ENCODE assay signal across 7 mouse cellular contexts in genomic region chrX:59134928-59135361, GRCm38 (mm10).
DNase-seq lines count a peak whose midpoint lies in the region; ATAC-seq and TF ChIP-seq lines count a peak whose summit lies in the region.

No protein-coding gene starts in this region.

- DNase-seq in WW6 (ENCODE audit: low read depth, low spot score), result peak; percentile 26
- peak; percentile 5 for DNase-seq in cerebellum, adult 8-10 months
- DNase-seq in frontal cortex, adult 2 months (ENCODE audit: extremely low spot score in 1 of 2, low spot score in 1 of 2), result peak; percentile 16 to 52
- peak; percentile 78 for DNase-seq in hindbrain, postnatal 0 days (ENCODE audit: low spot score)
- DNase-seq in left cerebral cortex, postnatal 14 days (ENCODE audit: low spot score in 2 of 2), result peak; percentile 52 to 70
- peak; percentile 72 for DNase-seq in midbrain, postnatal 0 days (ENCODE audit: low spot score)

- H3K4me3 ChIP-seq in hindbrain, postnatal 0 days (ENCODE audit: low read length), result peak overlapping the region; percentile 54
- H3K4me3 ChIP-seq in midbrain, postnatal 0 days (ENCODE audit: low read depth, low read length), result peak overlapping the region; percentile 55
- peak overlapping the region; percentile 44 for H3K4me3 ChIP-seq in stomach, embryonic 14.5 days (ENCODE audit: low read depth, low read length)

- peak; percentile 88 for ATAC-seq in hindbrain, postnatal 0 days
- ATAC-seq in midbrain, postnatal 0 days (ENCODE audit: low FRiP score), result peak; percentile 84
- ATAC-seq in stomach, embryonic 14.5 days (ENCODE audit: insufficient number of reproducible peaks, insufficient read depth, low FRiP score, low read depth), result peak; percentile 73

- intact Hi-C loops in left cerebral cortex, postnatal 14 days (cut with DNase I), result loop anchor here (2.0 to 10.0 kb wide), 2 partner anchors 320 to 514 kb away; no protein-coding TSS in a partner anchor

- no peak overlapping the region; the same call in 1 of the 2 replicates for H3K9ac ChIP-seq in hindbrain, postnatal 0 days (replicated peaks; ENCODE audit: low read length)
- H3K9ac ChIP-seq in midbrain, postnatal 0 days (replicated peaks; ENCODE audit: low read length, poor library complexity, severe bottlenecking), result 0 out of 2 replicates have a peak overlapping the region, but pooled peaks have one; percentile 13
- H3K9ac ChIP-seq in stomach, embryonic 14.5 days (replicated peaks; ENCODE audit: low read depth, low read length), result no peak overlapping the region

- H3K9me3 ChIP-seq in hindbrain, postnatal 0 days (ENCODE audit: low read length), result no peaks in the 10 kb centered on the region
- no peaks in the 10 kb centered on the region for H3K9me3 ChIP-seq in midbrain, postnatal 0 days (ENCODE audit: low read length)
- H3K9me3 ChIP-seq in stomach, embryonic 14.5 days (ENCODE audit: control insufficient read depth, low read depth, low read length), result no peaks in the 10 kb centered on the region

- 23% methylated on average over 8 of the region's 8 CpGs for WGBS in hindbrain, postnatal 0 days
- WGBS in midbrain, postnatal 0 days, result 17% methylated on average over 8 of the region's 8 CpGs
- WGBS in stomach, embryonic 14.5 days, result 15% methylated on average over 8 of the region's 8 CpGs

- peak overlapping the region; percentile 61 for H3K4me2 ChIP-seq in hindbrain, postnatal 0 days (ENCODE audit: low read depth, low read length)
- H3K4me2 ChIP-seq in midbrain, postnatal 0 days (ENCODE audit: low read depth, low read length, poor library complexity, severe bottlenecking), result peak overlapping the region; percentile 49
- H3K4me2 ChIP-seq in stomach, embryonic 14.5 days (replicated peaks; ENCODE audit: low read depth, low read length), result peak overlapping the region; percentile 51

- no peak overlapping the region for H3K27ac ChIP-seq in hindbrain, postnatal 0 days
- H3K27ac ChIP-seq in midbrain, postnatal 0 days (ENCODE audit: low read depth, low read length), result no peak overlapping the region
- no peak overlapping the region for H3K27ac ChIP-seq in stomach, embryonic 14.5 days (ENCODE audit: low read length)

- H3K27me3 ChIP-seq in hindbrain, postnatal 0 days (ENCODE audit: insufficient read depth, low read length), result no peaks in the 10 kb centered on the region
- H3K27me3 ChIP-seq in midbrain, postnatal 0 days (ENCODE audit: insufficient read depth, low read length), result no peaks in the 10 kb centered on the region
- no peaks in the 10 kb centered on the region for H3K27me3 ChIP-seq in stomach, embryonic 14.5 days (ENCODE audit: control insufficient read depth, insufficient read depth, low read length)

- H3K4me1 ChIP-seq in hindbrain, postnatal 0 days (ENCODE audit: insufficient read depth, low read length), result no peaks in the 10 kb centered on the region
- no peaks in the 10 kb centered on the region for H3K4me1 ChIP-seq in midbrain, postnatal 0 days (ENCODE audit: insufficient read depth, low read length)
- H3K4me1 ChIP-seq in stomach, embryonic 14.5 days (ENCODE audit: control insufficient read depth, insufficient read depth, low read length), result no peaks in the 10 kb centered on the region

- peak; percentile 76 for TF ChIP-seq CTCF in hindbrain, postnatal 0 days (IDR thresholded peaks at IDR 0.05; ENCODE audit: low read depth)
- peak; percentile 76 for TF ChIP-seq CTCF in midbrain, postnatal 0 days (IDR thresholded peaks at IDR 0.05)

- no peaks in the 10 kb centered on the region for H3K36me3 ChIP-seq in hindbrain, postnatal 0 days (ENCODE audit: insufficient read depth, low read length)
- no peaks in the 10 kb centered on the region for H3K36me3 ChIP-seq in midbrain, postnatal 0 days (ENCODE audit: insufficient read depth, low read length)
- H3K36me3 ChIP-seq in stomach, embryonic 14.5 days (ENCODE audit: control insufficient read depth, insufficient read depth, low read length), result no peaks in the 10 kb centered on the region

Comparison
In these comparisons a context has a peak if more than half of its experiments do, and no peak if none do; other contexts are left out.
1. DNase-seq: peak in every context shown above with its lines; median percentile 78 in hindbrain, postnatal 0 days; 72 in midbrain, postnatal 0 days; 61 in left cerebral cortex, postnatal 14 days; 34 in frontal cortex, adult 2 months; 26 in WW6; 5 in cerebellum, adult 8-10 months.